Mouse (Mus musculus): ENCODE data around the gene Sh3bp5.

GRCm38 (mm10) chr14:31384366-31385323 is 51.2 kb downstream of the Sh3bp5 start:
- TF ChIP-seq ZNF384 (IDR thresholded peaks at IDR 0.05; ENCODE audit: low read depth, low read length) (no peak), CHD2 (IDR thresholded peaks at IDR 0.05; ENCODE audit: low read depth, low read length) (no peak), MAFK (IDR thresholded peaks at IDR 0.05; ENCODE audit: insufficient read depth, low read depth, low read length) (no peak), HCFC1 (IDR thresholded peaks at IDR 0.05; ENCODE audit: borderline replicate concordance, insufficient read depth, low read length) (no peak)

Measured in ES-E14 (cell line).